1 mouse cellular context compared by ENCODE assay signal in genomic region chr11:106788026-106788774, GRCm38 (mm10).
TF ChIP-seq lines count a peak whose summit lies in the region.

No protein-coding gene starts in this region.

TF ChIP-seq in MEL, 35 proteins besides CTCF, POLR2A, EP300 and RAD21 (continued from another document):
- TF ChIP-seq NELFE (IDR thresholded peaks at IDR 0.05; ENCODE audit: low read depth, low read length), result peak; percentile 100
- TF ChIP-seq MAZ (IDR thresholded peaks at IDR 0.05; ENCODE audit: low read depth, low read length), result peak; percentile 91
- TF ChIP-seq UBTF (IDR thresholded peaks at IDR 0.05; ENCODE audit: borderline replicate concordance, insufficient read depth, low read depth, low read length), result peak; percentile 57; the same call in 1 of the 2 replicates
- TF ChIP-seq KAT2A (conservative IDR thresholded peaks at IDR 0.05; ENCODE audit: low read depth, low read length), result no peak; the same call in 1 of the 2 replicates
- peak; percentile 99 for TF ChIP-seq POLR2AphosphoS2 (IDR thresholded peaks at IDR 0.05; ENCODE audit: low read length)
- TF ChIP-seq USF2 (IDR thresholded peaks at IDR 0.05; ENCODE audit: borderline replicate concordance in 1 of 2, insufficient read depth in 1 of 2, low read depth in 1 of 2, low read length in 2 of 2), result no peak
- TF ChIP-seq TCF12 (IDR thresholded peaks at IDR 0.05; ENCODE audit: low read depth, low read length), result peak; percentile 88
TF ChIP-seq in MEL: peak in this region for 20.
